Mouse (Mus musculus) liver, postnatal 0 days (tissue): Measurements from ENCODE around the gene Cep295nl. TPM values are rescaled to one million over a fixed set of nuclear protein-coding genes. Genes with fewer than 3 reads are reported as not detected.
A peak's percentile ranks its signal among the peaks of the same experiment; 100 is the strongest.
"Not testable (repeated sequence)": the region's sequence is repeated elsewhere in the genome, so short reads cannot be mapped to it uniquely, and the experiment has no call there.

ENCODE experiments used
- ATAC-seq: fragments of 200-750 bp; cut with Nextera tagmentation; 2 replicates; pipeline ENCODE4 v1.8.0; 2017; ENCODE audit warnings: mild to moderate bottlenecking, moderate library complexity
- DNase-seq: peaks from one replicate; pipeline ENCODE4 v3.0.0-alpha.2; 2016
- H3K27ac ChIP-seq: fragments of 300-500 bp; sonication (generic); 2 replicates; pipeline ENCODE4 v1.5.1; 2014; ENCODE audit warnings: antibody characterized with exemption, moderate library complexity, mild to moderate bottlenecking, low read depth
- H3K27me3 ChIP-seq: fragments of 300-500 bp; sonication (generic); 2 replicates; pipeline ENCODE4 v1.6.1; 2014; ENCODE audit warnings: low read length, control low read depth, mixed read lengths; ENCODE audit not compliant: insufficient read depth
- H3K36me3 ChIP-seq: fragments of 300-500 bp; sonication (generic); replicated peaks from 2 replicates; pipeline ENCODE4 v1.6.1; 2014; ENCODE audit warnings: mild to moderate bottlenecking, control low read depth, low read length, moderate library complexity, mixed read lengths; ENCODE audit not compliant: insufficient read depth
- H3K4me1 ChIP-seq: fragments of 300-500 bp; sonication (generic); 2 replicates; pipeline ENCODE4 v1.6.1; 2014; ENCODE audit warnings: antibody characterized with exemption, mild to moderate bottlenecking, control low read depth; ENCODE audit not compliant: insufficient read depth
- H3K4me2 ChIP-seq: fragments of 300-500 bp; sonication (generic); 2 replicates; pipeline ENCODE4 v1.6.1; 2014; ENCODE audit warnings: low read depth, mild to moderate bottlenecking, low read length, moderate library complexity, mixed read lengths
- H3K4me3 ChIP-seq: fragments of 300-500 bp; sonication (generic); 2 replicates; pipeline ENCODE4 v1.5.1; 2014; ENCODE audit warnings: low read depth, low read length
- H3K9ac ChIP-seq: fragments of 300-500 bp; sonication (generic); replicated peaks from 2 replicates; pipeline ENCODE4 v1.6.1; 2014; ENCODE audit warnings: mild to moderate bottlenecking, moderate library complexity
- H3K9me3 ChIP-seq: fragments of 300-500 bp; sonication (generic); 2 replicates; pipeline ENCODE4 v1.6.1; 2016; ENCODE audit warnings: mild to moderate bottlenecking, control low read depth, low read length, mixed read lengths
- CTCF ChIP-seq: sonication (generic); IDR thresholded peaks from 2 replicates; pipeline ENCODE4 v1.5.1; 2016; ENCODE audit warnings: antibody characterized with exemption, low read depth
- EP300 ChIP-seq: IDR thresholded peaks from 2 replicates; pipeline ENCODE4 v1.6.1; 2016; ENCODE audit warnings: antibody characterized with exemption, low read depth, mild to moderate bottlenecking
- WGBS: fragments of 180-500 bp; shearing (Covaris S2); extraction: QIAGEN DNeasy Blood & Tissue Kit; methylation state at CpG from one replicate; pipeline ENCODE4 v1.1.7; 2014; ENCODE audit not compliant: insufficient replicate concordance; 5-methylcytosine and 5-hydroxymethylcytosine counted together
- polyA plus RNA-seq: library from polyadenylated mRNA; unstranded; fragments of >200 nt; fragmentation: Nextera tagmentation; extraction: Ambion mirVana; gene quantifications from 2 replicates; pipeline ENCODE4 v1.2.1, GENCODE M21; 2015

Gene Cep295nl
- polyA plus RNA-seq, 1 experiment from 2014 or later: 0.05 TPM

GRCm38 (mm10) chr11:118321971-118322370 lies 20.3 kb downstream of the Cep295nl start:
- ATAC-seq: no peak
- TF ChIP-seq EP300: no peak
- TF ChIP-seq CTCF: no peak
- no peaks in the 10 kb centered on the region for H3K27me3 ChIP-seq
- no peaks in the 10 kb centered on the region for H3K36me3 ChIP-seq
- no peak overlapping the region for H3K27ac ChIP-seq
- no peak overlapping the region for H3K4me3 ChIP-seq
- no peak overlapping the region for H3K9ac ChIP-seq
- no peak for DNase-seq
- 57% methylated on average over 4 of the region's 4 CpGs for WGBS
- H3K4me1 ChIP-seq: peaks cover 7% of the 10 kb centered on the region; the same call in 1 of the 2 replicates
- H3K9me3 ChIP-seq: no peaks in the 10 kb centered on the region
- no peak overlapping the region for H3K4me2 ChIP-seq

DNA sequence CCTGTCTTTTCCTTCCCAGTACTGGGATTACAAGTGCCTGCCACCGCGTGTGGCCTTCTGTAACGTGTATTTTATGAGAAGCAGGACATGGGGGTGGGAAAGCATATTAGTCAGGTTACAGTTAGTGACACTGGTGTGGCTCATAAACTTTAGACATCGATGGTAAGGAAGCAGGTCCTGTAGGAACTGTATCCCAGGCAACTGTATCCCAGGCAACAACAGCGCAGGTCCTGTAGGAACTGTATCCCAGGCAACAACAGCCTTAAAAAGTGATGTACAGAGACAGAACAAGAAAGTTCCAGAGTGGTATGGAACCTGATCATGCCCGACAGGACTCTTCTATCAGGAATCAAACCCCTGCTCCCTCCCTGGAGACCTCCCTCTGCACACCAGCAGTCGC lies 20.8 kb downstream of the Cep295nl start:
- WGBS: 77% methylated on average over 7 of the region's 7 CpGs
- no peaks in the 10 kb centered on the region for H3K27me3 ChIP-seq
- ATAC-seq (no peak), DNase-seq (no peak)
- no peak overlapping the region for H3K4me2 ChIP-seq
- peaks cover 4% of the 10 kb centered on the region; the same call in 1 of the 2 replicates for H3K4me1 ChIP-seq
- no peak overlapping the region for H3K9ac ChIP-seq
- no peak overlapping the region for H3K4me3 ChIP-seq
- H3K9me3 ChIP-seq: no peaks in the 10 kb centered on the region
- no peak overlapping the region for H3K27ac ChIP-seq
- H3K36me3 ChIP-seq: no peaks in the 10 kb centered on the region
- TF ChIP-seq EP300: no peak
- TF ChIP-seq CTCF: no peak

- peak; percentile 71 for TF ChIP-seq CTCF
- TF ChIP-seq EP300: no peak
- H3K36me3 ChIP-seq: no peaks in the 10 kb centered on the region
- DNase-seq (peak; percentile 47), ATAC-seq (peak; percentile 35; the same call in 1 of the 2 replicates)
- 60% methylated on average over 5 of the region's 5 CpGs for WGBS
- H3K4me1 ChIP-seq: peaks cover 4% of the 10 kb centered on the region; the same call in 1 of the 2 replicates
- H3K9ac ChIP-seq: no peak overlapping the region
- no peaks in the 10 kb centered on the region for H3K9me3 ChIP-seq
- H3K27me3 ChIP-seq: no peaks in the 10 kb centered on the region
- H3K27ac ChIP-seq: no peak overlapping the region
- H3K4me3 ChIP-seq: no peak overlapping the region
- no peak overlapping the region for H3K4me2 ChIP-seq
These were observed 23.6 kb downstream of the Cep295nl start for GRCm38 (mm10) chr11:118318678-118319077.

DNA sequence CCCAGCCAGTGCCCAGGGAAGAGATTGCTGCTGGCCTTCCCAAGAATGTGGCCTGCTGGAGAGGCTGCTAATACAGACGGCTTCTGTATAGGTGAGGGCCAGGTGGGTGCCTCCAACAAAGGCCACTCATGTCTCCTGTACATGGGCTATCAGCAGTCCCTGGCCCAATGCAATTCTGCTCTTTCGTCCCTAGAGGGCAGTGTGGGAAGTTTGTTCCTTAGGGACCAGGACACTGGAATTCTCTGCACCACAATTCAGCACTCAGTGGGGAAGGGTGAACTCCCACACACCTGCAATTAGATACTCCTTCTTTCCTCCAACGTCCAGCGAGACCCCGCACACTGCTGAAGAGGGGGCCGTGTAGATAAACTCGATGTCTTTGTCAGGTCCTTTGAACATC lies 25.2 kb downstream of the Cep295nl start:
- Histone ChIP-seq H3K36me3 (no peaks in the 10 kb centered on the region), H3K27me3 (no peaks in the 10 kb centered on the region), H3K4me2 (no peak overlapping the region), H3K4me3 (no peak overlapping the region), H3K9me3 (no peaks in the 10 kb centered on the region), H3K27ac (no peak overlapping the region), H3K9ac (no peak overlapping the region), H3K4me1 (no peaks in the 10 kb centered on the region)
- WGBS: 25% methylated on average over 7 of the region's 7 CpGs
- peak; percentile 27; the same call in 1 of the 2 replicates for ATAC-seq
- peak; percentile 38 for DNase-seq
- TF ChIP-seq EP300 (no peak), CTCF (peak; percentile 82)

DNA sequence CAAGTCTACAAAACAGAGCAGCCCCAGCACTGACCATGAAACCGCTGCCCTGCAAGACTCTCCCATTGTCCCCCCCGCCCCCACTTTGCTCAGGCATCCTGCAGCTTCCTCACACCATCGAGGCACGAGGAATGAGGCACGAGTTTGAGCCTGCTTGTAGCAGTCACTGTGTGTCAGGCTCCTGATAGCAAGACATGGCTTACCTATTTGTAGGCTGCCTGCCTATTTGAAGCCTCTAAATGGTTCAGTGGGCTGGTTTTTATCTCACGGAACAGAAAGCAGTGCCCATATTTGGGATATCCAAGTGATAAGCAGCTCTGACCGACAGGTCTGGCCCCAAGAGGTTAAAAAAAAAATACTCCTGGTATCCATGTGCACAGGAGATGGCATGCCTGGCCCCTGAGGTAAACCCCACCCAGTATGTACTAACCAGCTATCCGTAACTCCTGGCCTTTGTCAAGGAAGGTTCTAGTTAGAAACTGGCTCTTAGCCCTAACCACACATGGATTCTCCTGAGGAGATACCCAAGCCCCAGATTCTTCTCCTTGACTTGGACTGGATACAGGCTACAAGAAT lies 26.0 kb downstream of the Cep295nl start:
- DNase-seq: no peak
- Histone ChIP-seq H3K9me3 (no peaks in the 10 kb centered on the region), H3K4me2 (no peak overlapping the region), H3K27me3 (no peaks in the 10 kb centered on the region), H3K36me3 (no peaks in the 10 kb centered on the region), H3K9ac (no peak overlapping the region), H3K4me1 (no peaks in the 10 kb centered on the region), H3K27ac (no peak overlapping the region), H3K4me3 (no peak overlapping the region)
- 66% methylated on average over 8 of the region's 8 CpGs for WGBS
- ATAC-seq: no peak
- TF ChIP-seq CTCF (no peak), EP300 (no peak)

DNA sequence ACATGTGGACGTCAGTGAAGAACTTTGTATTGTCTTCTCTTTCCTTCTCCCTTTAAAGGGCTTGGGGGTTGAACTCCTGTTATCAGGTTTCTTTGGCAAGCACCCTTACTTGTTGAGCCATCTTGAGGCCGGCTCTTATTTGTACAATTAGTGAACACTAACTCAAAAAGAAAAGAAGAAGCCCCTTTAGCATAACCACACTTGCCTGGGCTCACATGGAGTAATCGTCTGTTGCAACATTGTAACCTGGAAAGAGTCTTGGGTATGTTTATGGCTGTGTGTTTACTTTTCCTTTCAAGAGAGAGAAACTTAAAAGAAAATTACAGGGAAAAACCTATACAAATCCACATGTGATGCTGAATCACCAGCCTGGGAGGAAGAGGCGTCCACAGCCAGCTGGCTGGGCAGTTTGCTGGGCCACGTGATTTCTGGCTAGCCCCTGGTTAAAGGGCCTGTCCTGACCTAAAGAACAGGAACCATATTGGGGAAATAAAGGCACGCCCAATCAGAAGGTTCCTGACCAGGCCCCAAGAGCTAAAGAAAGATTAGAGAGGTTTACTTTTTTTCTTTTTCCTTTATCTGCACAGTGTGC lies 30.1 kb downstream of the Cep295nl start:
- no peak for TF ChIP-seq CTCF
- TF ChIP-seq EP300: no peak
- Histone ChIP-seq H3K9ac (no peak overlapping the region), H3K4me3 (no peak overlapping the region), H3K27me3 (no peaks in the 10 kb centered on the region), H3K27ac (peak overlapping the region; percentile 34; the same call in 1 of the 2 replicates), H3K36me3 (0 out of 2 replicates have a peak, but pooled peaks cover 3% of the 10 kb centered on the region), H3K4me2 (no peak overlapping the region), H3K9me3 (no peaks in the 10 kb centered on the region), H3K4me1 (no peaks in the 10 kb centered on the region)
- ATAC-seq: no peak
- DNase-seq: no peak
- WGBS: 55% methylated on average over 6 of the region's 6 CpGs

DNA sequence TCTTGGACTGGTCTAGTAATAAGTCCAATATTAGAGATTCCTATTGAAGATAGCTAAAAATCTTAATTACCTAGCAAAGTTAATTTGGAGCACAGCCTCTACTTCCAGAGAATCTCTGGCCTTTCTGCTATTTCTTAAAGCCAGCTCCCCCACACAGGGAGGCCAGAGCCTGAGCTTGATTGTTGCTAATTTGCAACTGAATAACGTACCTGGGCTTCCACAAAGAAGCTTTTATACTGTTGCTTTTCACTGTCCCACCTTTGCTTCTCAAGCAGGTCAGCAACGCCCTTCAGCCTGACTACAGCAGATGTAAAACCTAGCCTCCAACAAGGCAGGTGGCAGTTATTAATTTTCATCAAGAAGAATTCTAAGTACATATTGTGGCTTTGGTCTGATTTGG lies 34.3 kb downstream of the Cep295nl start:
- not testable (repeated sequence) for H3K36me3 ChIP-seq, H3K9me3 ChIP-seq, H3K9ac ChIP-seq, H3K4me3 ChIP-seq, H3K4me2 ChIP-seq, DNase-seq, H3K4me1 ChIP-seq, ATAC-seq, H3K27me3 ChIP-seq, H3K27ac ChIP-seq
- WGBS: 77% methylated on average over 2 of the region's 2 CpGs

DNA sequence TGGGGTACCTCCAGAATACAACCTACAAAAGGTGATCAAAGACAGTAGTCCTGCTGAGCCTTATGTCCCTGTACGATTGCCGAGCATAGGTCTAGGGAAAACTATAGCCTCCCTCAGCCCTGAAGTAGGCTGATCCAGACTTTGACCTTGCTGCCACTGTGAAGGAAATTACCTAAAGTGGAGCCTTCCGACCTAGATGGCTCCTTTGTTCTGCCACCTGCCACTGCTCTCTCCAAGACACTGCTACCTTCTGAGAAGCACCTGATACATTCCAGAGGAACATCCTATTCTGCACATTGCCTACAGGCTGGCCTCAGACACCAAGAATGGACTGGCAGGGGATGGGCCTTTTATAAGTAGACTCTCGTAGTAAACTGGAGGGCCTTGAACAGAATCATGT lies 38.3 kb downstream of the Cep295nl start:
- ATAC-seq, H3K4me3 ChIP-seq, DNase-seq, H3K27me3 ChIP-seq, H3K9me3 ChIP-seq, H3K9ac ChIP-seq, H3K27ac ChIP-seq, H3K4me1 ChIP-seq, H3K4me2 ChIP-seq, H3K36me3 ChIP-seq: not testable (repeated sequence)
- WGBS: 79% methylated on average over 4 of the region's 4 CpGs
